Mouse (Mus musculus): ENCODE data around the gene Rft1. TPM values are rescaled to one million over a fixed set of nuclear protein-coding genes. Genes with fewer than 3 reads are reported as not detected.
A peak's percentile ranks its signal among the peaks of the same experiment; 100 is the strongest.

Gene Rft1
- polyA plus RNA-seq (2011; ENCODE audit: insufficient read depth, insufficient read length, low read depth, missing spikeins), result 17.0 and 18.1 TPM in 2 replicates

DNA sequence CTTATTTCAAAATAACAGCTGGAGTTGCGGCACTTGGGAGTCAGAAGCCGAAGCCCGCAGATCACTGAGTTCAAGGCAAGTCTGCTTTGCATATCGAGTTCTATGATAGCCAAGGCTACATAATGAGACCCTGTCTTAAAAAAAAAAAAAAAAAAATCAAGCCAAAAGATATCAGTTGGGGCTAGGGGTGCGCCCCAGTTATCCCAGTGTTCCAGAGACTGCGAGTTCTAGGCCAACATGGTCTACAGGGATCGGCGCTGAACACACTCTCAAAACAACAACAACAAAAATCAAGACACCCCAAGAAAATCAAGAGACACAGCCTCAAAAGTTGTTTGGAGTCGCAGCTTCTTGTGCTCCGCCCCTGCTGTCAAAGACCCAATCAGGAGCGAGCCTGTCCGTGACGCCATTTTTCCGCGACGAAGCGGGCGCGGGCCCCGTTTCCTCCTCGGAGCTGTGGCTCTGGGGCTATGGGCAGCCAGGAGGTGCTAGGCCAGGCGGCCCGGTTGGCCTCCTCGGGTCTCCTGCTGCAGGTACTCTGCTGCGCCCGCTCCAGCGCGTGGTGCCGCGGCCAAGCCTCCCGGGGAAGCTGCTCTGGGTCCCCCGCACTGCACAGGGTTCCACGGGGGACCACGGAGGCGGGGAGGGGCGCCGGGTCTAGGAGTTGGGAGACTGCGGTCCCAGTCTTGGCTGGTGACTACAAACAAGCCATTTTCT lies at the start of gene Rft1:
Gene Rft1, plus strand, starts transcription at position 418 of the 717 bp plus-strand sequence.
- H3K27me3 ChIP-seq (ENCODE audit: control insufficient read depth, insufficient read depth, low read length, poor library complexity, severe bottlenecking), result no peaks in the 10 kb centered on the region
- no peaks in the 10 kb centered on the region for H3K4me1 ChIP-seq (ENCODE audit: control insufficient read depth, insufficient read depth, low read length)
- H3K9me3 ChIP-seq (replicated peaks; ENCODE audit: control insufficient read depth, insufficient read depth, low read length, poor library complexity, severe bottlenecking), result no peaks in the 10 kb centered on the region
- peak within 1 kb of the TSS; percentile 88 for H3K4me3 ChIP-seq (ENCODE audit: low read depth, low read length)
- peaks cover 5% of the 10 kb centered on the region; the same call in 1 of the 2 replicates for H3K36me3 ChIP-seq (ENCODE audit: control insufficient read depth, insufficient read depth, low read length, poor library complexity, severe bottlenecking)
- no peak within 1 kb of the TSS for H3K27ac ChIP-seq (ENCODE audit: insufficient read depth, low read length)
- TF ChIP-seq CTCF (IDR thresholded peaks at IDR 0.05; ENCODE audit: low read depth, low read length) (no peak), POLR2A (IDR thresholded peaks at IDR 0.05; ENCODE audit: insufficient read depth, low read length) (peak; percentile 67)
- H3K9ac ChIP-seq (ENCODE audit: low read depth, poor library complexity, severe bottlenecking), result peak within 1 kb of the TSS; percentile 94

DNA sequence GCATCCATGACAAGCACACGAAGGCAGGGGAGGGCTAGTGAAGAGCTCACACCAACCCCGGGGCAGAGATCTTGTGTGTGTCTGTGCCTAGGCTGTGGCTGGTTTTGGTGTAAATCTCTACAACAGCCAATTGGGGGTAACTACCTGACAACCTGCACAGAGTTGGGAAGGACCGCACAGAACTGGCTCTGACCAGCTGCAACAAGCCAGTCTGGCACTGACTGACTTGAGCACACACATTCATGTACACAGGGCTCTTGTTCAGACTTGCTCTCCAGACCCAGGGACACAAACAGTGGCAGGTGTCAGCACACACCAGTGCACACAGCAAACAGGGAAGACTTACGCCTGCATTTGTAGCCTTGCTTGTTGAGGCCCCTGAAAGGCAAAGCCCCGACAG lies 47.3 kb upstream of the Rft1 start:
- Histone ChIP-seq H3K4me1 (ENCODE audit: control insufficient read depth, insufficient read depth, low read length) (peaks cover 4% of the 10 kb centered on the region), H3K9me3 (replicated peaks; ENCODE audit: control insufficient read depth, insufficient read depth, low read length, poor library complexity, severe bottlenecking) (no peaks in the 10 kb centered on the region), H3K36me3 (ENCODE audit: control insufficient read depth, insufficient read depth, low read length, poor library complexity, severe bottlenecking) (no peaks in the 10 kb centered on the region), H3K9ac (ENCODE audit: low read depth, poor library complexity, severe bottlenecking) (no peak overlapping the region), H3K27ac (ENCODE audit: insufficient read depth, low read length) (peak overlapping the region; percentile 5; the same call in 1 of the 2 replicates), H3K4me3 (ENCODE audit: low read depth, low read length) (no peak overlapping the region), H3K27me3 (ENCODE audit: control insufficient read depth, insufficient read depth, low read length, poor library complexity, severe bottlenecking) (no peaks in the 10 kb centered on the region)
- TF ChIP-seq EP300 (IDR thresholded peaks at IDR 0.05; ENCODE audit: insufficient read depth, low read depth, low read length) (peak; percentile 86), CTCF (IDR thresholded peaks at IDR 0.05; ENCODE audit: low read depth, low read length) (no peak), POLR2A (IDR thresholded peaks at IDR 0.05; ENCODE audit: insufficient read depth, low read length) (no peak)

DNA sequence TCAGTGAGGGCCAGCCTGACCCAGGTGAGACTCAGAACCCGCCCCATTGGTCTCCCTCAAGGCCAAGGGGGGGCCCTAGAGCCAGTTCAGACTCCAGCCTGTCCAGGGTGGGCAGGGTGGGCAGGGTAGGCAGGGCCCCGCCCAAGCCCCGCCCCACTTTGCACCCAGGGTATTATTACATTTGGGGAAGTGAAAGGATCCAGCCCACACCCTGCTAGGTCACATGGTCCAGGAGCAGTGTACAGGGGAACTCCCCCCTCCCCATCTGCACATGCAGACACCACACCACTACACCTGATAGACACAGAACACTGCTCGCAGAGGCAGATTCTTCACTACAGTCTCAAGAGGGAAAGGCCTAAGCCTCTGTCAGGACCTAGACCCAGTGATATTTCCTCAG lies 46.5 kb upstream of the Rft1 start:
- Histone ChIP-seq H3K9me3 (replicated peaks; ENCODE audit: control insufficient read depth, insufficient read depth, low read length, poor library complexity, severe bottlenecking) (no peaks in the 10 kb centered on the region), H3K27me3 (ENCODE audit: control insufficient read depth, insufficient read depth, low read length, poor library complexity, severe bottlenecking) (no peaks in the 10 kb centered on the region), H3K4me3 (ENCODE audit: low read depth, low read length) (no peak overlapping the region), H3K36me3 (ENCODE audit: control insufficient read depth, insufficient read depth, low read length, poor library complexity, severe bottlenecking) (no peaks in the 10 kb centered on the region), H3K27ac (ENCODE audit: insufficient read depth, low read length) (no peak overlapping the region), H3K9ac (ENCODE audit: low read depth, poor library complexity, severe bottlenecking) (no peak overlapping the region), H3K4me1 (ENCODE audit: control insufficient read depth, insufficient read depth, low read length) (peaks cover 7% of the 10 kb centered on the region)
- TF ChIP-seq CTCF (IDR thresholded peaks at IDR 0.05; ENCODE audit: low read depth, low read length) (no peak), EP300 (IDR thresholded peaks at IDR 0.05; ENCODE audit: insufficient read depth, low read depth, low read length) (no peak), POLR2A (IDR thresholded peaks at IDR 0.05; ENCODE audit: insufficient read depth, low read length) (no peak)

DNA sequence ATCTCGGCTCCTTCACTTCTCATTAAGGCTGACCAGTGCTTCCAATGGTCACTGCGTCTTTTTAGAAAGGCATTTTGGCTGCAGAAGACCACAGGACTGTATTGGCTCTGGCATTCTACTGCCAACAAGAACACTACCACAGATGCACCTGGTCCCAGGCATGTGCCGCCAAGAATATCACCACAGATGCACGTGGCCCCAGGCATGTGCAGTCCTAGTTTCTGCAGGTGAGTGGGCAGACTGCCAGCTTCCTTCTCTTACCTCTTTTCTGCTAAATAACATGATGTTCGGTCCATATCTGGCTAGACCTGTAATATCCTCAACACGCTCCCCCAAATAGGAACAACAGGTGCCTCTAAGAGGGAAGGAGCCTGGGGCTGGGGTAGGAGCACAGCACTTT lies 46.0 kb upstream of the Rft1 start:
- H3K9ac ChIP-seq (ENCODE audit: low read depth, poor library complexity, severe bottlenecking), result no peak overlapping the region
- no peaks in the 10 kb centered on the region for H3K36me3 ChIP-seq (ENCODE audit: control insufficient read depth, insufficient read depth, low read length, poor library complexity, severe bottlenecking)
- no peaks in the 10 kb centered on the region for H3K27me3 ChIP-seq (ENCODE audit: control insufficient read depth, insufficient read depth, low read length, poor library complexity, severe bottlenecking)
- H3K4me1 ChIP-seq (ENCODE audit: control insufficient read depth, insufficient read depth, low read length), result peaks cover 7% of the 10 kb centered on the region
- no peaks in the 10 kb centered on the region for H3K9me3 ChIP-seq (replicated peaks; ENCODE audit: control insufficient read depth, insufficient read depth, low read length, poor library complexity, severe bottlenecking)
- no peak overlapping the region for H3K4me3 ChIP-seq (ENCODE audit: low read depth, low read length)
- TF ChIP-seq EP300 (IDR thresholded peaks at IDR 0.05; ENCODE audit: insufficient read depth, low read depth, low read length) (no peak), POLR2A (IDR thresholded peaks at IDR 0.05; ENCODE audit: insufficient read depth, low read length) (no peak), CTCF (IDR thresholded peaks at IDR 0.05; ENCODE audit: low read depth, low read length) (no peak)
- no peak overlapping the region for H3K27ac ChIP-seq (ENCODE audit: insufficient read depth, low read length)

DNA sequence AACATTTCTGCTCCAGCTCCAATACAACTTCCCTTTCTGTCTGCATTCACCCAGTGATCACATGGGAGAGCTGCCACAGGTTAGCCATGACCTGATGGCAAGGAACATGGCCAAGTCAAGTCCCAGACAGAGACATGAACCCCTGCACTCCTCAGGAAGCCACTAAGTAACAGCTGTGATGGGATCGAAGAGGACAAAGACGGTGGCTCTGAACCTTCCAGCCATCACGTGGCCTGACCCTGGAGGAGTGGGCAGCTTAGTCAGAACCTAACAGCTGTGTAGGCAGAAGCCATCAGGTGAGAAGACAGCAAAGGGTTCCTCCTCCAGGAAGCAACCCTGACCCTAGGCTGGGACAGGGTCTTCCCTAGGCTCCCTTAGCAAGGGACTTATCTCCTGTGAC lies 44.7 kb upstream of the Rft1 start:
- Histone ChIP-seq H3K36me3 (ENCODE audit: control insufficient read depth, insufficient read depth, low read length, poor library complexity, severe bottlenecking) (no peaks in the 10 kb centered on the region), H3K27ac (ENCODE audit: insufficient read depth, low read length) (no peak overlapping the region), H3K9me3 (replicated peaks; ENCODE audit: control insufficient read depth, insufficient read depth, low read length, poor library complexity, severe bottlenecking) (no peaks in the 10 kb centered on the region), H3K4me3 (ENCODE audit: low read depth, low read length) (no peak overlapping the region), H3K27me3 (ENCODE audit: control insufficient read depth, insufficient read depth, low read length, poor library complexity, severe bottlenecking) (no peaks in the 10 kb centered on the region), H3K9ac (ENCODE audit: low read depth, poor library complexity, severe bottlenecking) (no peak overlapping the region), H3K4me1 (ENCODE audit: control insufficient read depth, insufficient read depth, low read length) (peaks cover 7% of the 10 kb centered on the region)
- no peak for TF ChIP-seq CTCF (IDR thresholded peaks at IDR 0.05; ENCODE audit: low read depth, low read length)
- no peak for TF ChIP-seq EP300 (IDR thresholded peaks at IDR 0.05; ENCODE audit: insufficient read depth, low read depth, low read length)
- no peak for TF ChIP-seq POLR2A (IDR thresholded peaks at IDR 0.05; ENCODE audit: insufficient read depth, low read length)

DNA sequence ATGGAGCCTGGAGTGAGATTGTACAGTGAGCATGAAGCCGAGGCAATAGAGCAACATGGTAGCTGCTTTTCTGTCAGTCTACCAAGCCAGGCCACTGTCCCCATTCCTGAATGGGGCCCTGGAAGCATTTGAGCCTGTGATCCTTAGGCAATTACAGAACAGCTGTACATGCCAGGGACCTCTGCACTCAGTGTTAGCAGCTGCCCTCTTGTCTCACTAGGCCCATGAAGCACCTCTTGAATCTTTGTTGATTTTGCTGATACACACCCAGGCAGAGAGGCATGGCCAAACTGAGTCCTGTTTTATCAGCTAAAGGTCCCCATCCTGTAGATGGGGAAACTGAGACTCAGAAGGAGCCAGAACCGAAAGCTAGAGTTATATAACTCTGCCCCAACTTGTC lies 43.9 kb upstream of the Rft1 start:
- Histone ChIP-seq H3K4me1 (ENCODE audit: control insufficient read depth, insufficient read depth, low read length) (peaks cover 7% of the 10 kb centered on the region), H3K9ac (ENCODE audit: low read depth, poor library complexity, severe bottlenecking) (no peak overlapping the region), H3K36me3 (ENCODE audit: control insufficient read depth, insufficient read depth, low read length, poor library complexity, severe bottlenecking) (no peaks in the 10 kb centered on the region), H3K4me3 (ENCODE audit: low read depth, low read length) (no peak overlapping the region), H3K27me3 (ENCODE audit: control insufficient read depth, insufficient read depth, low read length, poor library complexity, severe bottlenecking) (no peaks in the 10 kb centered on the region), H3K9me3 (replicated peaks; ENCODE audit: control insufficient read depth, insufficient read depth, low read length, poor library complexity, severe bottlenecking) (no peaks in the 10 kb centered on the region), H3K27ac (ENCODE audit: insufficient read depth, low read length) (no peak overlapping the region)
- TF ChIP-seq CTCF (IDR thresholded peaks at IDR 0.05; ENCODE audit: low read depth, low read length) (no peak), POLR2A (IDR thresholded peaks at IDR 0.05; ENCODE audit: insufficient read depth, low read length) (no peak), EP300 (IDR thresholded peaks at IDR 0.05; ENCODE audit: insufficient read depth, low read depth, low read length) (no peak)

Data from ES-Bruce4 (cell line).